1 mouse cellular context compared by ENCODE assay signal in genomic region chr2:164773989-164774364, GRCm38 (mm10).
TF ChIP-seq lines count a peak whose summit lies in the region.

No protein-coding gene starts in this region.

TF ChIP-seq in MEL, 35 proteins besides CTCF, POLR2A, EP300 and RAD21:
- TF ChIP-seq KAT2A (conservative IDR thresholded peaks at IDR 0.05; ENCODE audit: low read depth, low read length) (no peak), ETS1 (IDR thresholded peaks at IDR 0.05; ENCODE audit: low read depth, low read length) (peak; percentile 70), CHD1 (IDR thresholded peaks at IDR 0.05; ENCODE audit: low read depth, low read length) (no peak), HCFC1 (IDR thresholded peaks at IDR 0.05; ENCODE audit: low read depth, low read length) (peak; percentile 50; the same call in 1 of the 2 replicates), GABPA (IDR thresholded peaks at IDR 0.05; ENCODE audit: low read depth, low read length) (no peak), ZKSCAN1 (IDR thresholded peaks at IDR 0.05; ENCODE audit: low read depth, low read length) (no peak), MAX (IDR thresholded peaks at IDR 0.05; ENCODE audit: low read length) (peak; percentile 75; the same call in 1 of the 2 replicates), USF1 (IDR thresholded peaks at IDR 0.05; ENCODE audit: low read depth, low read length) (no peak), TCF12 (IDR thresholded peaks at IDR 0.05; ENCODE audit: low read depth, low read length) (no peak), MAZ (IDR thresholded peaks at IDR 0.05; ENCODE audit: low read depth, low read length) (no peak), MXI1 (IDR thresholded peaks at IDR 0.05; ENCODE audit: low read depth, low read length) (peak; percentile 92), GATA1 (IDR thresholded peaks at IDR 0.05; ENCODE audit: low read depth, low read length) (peak; percentile 67; the same call in 1 of the 2 replicates), BHLHE40 (IDR thresholded peaks at IDR 0.05; ENCODE audit: borderline replicate concordance, low read depth, low read length) (0 out of 2 replicates have a peak, but pooled peaks have one; percentile 18), UBTF (IDR thresholded peaks at IDR 0.05; ENCODE audit: borderline replicate concordance, insufficient read depth, low read depth, low read length) (no peak), SIN3A (IDR thresholded peaks at IDR 0.05; ENCODE audit: low read length) (peak; percentile 88), SMC3 (IDR thresholded peaks at IDR 0.05; ENCODE audit: low read depth, low read length) (no peak; the same call in 1 of the 2 replicates), TBP (IDR thresholded peaks at IDR 0.05; ENCODE audit: low read depth, low read length) (peak; percentile 45; the same call in 1 of the 2 replicates), MYC (IDR thresholded peaks at IDR 0.05; ENCODE audit: low read depth, low read length) (peak; percentile 80), USF2 (IDR thresholded peaks at IDR 0.05; ENCODE audit: borderline replicate concordance in 1 of 2, insufficient read depth in 1 of 2, low read depth in 1 of 2, low read length in 2 of 2) (no peak), RCOR1 (IDR thresholded peaks at IDR 0.05; ENCODE audit: low read depth, low read length) (0 out of 2 replicates have a peak, but pooled peaks have one; percentile 17), MAFK (IDR thresholded peaks at IDR 0.05; ENCODE audit: borderline replicate concordance, low read depth, low read length) (no peak), POLR2AphosphoS2 (IDR thresholded peaks at IDR 0.05; ENCODE audit: low read length) (no peak), NELFE (IDR thresholded peaks at IDR 0.05; ENCODE audit: low read depth, low read length) (peak; percentile 44; the same call in 1 of the 2 replicates), TAL1 (IDR thresholded peaks at IDR 0.05; ENCODE audit: low read length) (no peak)
